Mouse (Mus musculus): ENCODE data around the gene Kcnk7. TPM values are rescaled to one million over a fixed set of nuclear protein-coding genes. Genes with fewer than 3 reads are reported as not detected.
A peak's percentile ranks its signal among the peaks of the same experiment; 100 is the strongest.

Gene Kcnk7
- total RNA-seq, 2 experiments from 2014 or later: not detected

DNA sequence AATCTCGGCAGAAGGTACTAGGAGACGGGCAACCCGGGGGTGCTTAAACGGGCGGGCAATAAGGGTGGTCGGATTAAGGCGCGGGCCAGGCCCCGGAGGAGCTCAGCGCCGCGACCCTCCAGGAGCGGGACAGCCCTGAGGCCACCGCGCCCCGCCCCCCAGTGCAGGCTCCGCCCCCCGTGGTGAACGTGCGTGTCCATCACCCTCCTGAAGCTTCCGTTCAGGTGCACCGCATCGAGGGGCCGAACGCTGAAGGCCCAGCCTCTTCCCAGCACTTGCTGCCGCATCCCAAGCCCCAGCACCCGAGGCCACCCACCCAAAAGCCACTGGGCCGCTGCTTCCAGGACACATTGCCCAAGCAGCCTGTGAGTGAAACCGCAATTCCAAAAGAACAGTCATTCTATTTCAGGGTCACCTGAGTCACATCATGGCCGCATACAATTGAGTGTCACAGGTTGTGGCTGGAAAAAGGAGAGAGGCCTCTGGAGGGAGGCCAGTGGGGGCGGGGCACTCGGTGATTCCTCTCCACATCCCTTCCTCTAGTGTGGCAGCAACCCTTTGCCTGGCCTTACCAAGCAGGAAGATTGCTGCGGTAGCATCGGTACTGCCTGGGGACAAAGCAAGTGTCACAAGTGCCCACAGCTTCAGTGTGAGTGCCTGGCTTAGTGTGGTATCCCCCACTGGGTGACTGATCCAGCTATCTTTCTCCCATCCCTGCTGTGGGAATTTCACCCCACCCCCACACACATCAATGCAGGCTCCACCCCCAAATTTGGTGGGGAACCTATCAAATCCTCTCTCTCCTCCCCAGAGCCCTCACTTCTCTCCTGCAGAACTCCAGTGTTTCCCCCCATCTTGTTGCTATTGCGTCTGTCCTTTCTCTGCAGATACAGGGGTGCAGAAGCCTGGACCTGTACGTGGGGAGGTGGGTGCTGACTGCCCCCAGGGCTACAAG, 41.9 kb downstream of the Kcnk7 start:
- no peak for DNase-seq (ENCODE audit: extremely low spot score in 1 of 2, low spot score in 1 of 2)

DNA sequence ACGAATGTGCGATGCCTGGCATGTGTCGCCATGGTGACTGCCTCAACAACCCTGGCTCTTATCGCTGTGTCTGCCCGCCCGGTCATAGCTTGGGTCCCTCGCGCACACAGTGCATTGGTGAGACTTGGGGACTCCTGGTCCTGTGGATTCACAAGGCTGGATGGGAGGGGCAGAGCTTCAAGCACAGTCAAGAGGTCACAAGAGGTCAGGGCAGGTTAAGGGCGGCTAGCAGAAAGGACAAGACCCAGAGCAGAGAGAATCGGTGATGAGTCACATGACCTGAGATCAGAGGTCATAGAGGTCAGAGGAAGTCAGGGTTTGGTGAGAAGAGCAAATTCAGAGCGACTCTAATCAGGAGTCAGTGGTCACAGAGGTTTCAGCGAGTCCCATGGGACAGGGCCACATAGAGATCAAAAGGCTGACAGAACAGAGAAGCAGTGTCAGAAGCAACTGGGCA, 42.8 kb downstream of the Kcnk7 start:
- DNase-seq (ENCODE audit: extremely low spot score in 1 of 2, low spot score in 1 of 2): no peak

DNA sequence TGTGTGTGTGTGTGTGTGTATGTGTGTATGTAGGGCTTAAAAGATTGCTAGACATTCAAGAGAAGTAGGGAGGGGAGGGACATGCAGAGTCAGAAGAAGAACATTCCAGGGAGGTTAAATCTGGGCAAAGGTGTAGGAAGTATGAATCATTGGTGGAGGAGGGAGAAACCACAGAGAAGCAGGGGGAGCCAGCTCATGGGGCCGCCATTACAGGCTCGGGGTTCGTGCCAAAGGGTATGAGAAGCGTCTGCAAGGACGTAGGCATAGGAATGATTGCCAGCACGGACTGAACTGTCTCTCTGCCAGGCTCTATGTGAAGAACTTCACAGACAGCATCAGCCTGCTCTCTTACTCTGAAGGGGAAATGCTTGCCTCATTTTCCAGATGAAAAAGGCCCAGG, 45.3 kb downstream of the Kcnk7 start:
- DNase-seq (ENCODE audit: extremely low spot score in 1 of 2, low spot score in 1 of 2): no peak

DNA sequence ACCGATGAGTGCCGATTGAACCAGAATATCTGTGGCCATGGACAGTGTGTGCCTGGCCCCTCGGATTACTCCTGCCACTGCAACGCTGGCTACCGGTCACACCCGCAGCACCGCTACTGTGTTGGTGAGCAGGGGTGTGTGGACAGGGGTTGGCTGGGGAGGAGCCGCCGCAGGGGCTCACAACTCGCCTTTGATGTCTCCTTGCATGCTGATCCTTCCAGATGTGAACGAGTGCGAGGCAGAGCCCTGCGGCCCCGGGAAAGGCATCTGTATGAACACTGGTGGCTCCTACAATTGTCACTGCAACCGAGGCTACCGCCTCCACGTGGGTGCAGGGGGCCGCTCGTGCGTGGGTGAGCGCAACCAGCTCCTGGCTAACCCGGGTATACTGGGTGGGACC, 46.8 kb downstream of the Kcnk7 start:
- DNase-seq (ENCODE audit: extremely low spot score in 1 of 2, low spot score in 1 of 2): no peak

DNA sequence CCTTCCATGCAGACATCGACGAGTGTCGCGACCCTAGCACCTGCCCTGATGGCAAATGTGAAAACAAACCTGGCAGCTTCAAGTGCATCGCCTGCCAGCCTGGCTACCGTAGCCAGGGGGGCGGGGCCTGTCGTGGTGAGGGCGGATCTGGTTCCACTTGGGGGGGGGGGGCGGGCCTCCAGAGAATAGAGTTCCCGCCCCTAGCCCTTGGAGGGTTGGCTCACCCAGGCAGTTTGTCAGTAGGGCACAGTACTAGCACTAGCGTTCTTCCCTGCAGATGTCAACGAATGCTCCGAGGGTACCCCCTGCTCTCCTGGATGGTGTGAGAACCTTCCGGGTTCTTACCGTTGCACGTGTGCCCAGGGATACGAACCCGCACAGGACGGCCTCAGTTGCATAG, 47.6 kb downstream of the Kcnk7 start:
- DNase-seq (ENCODE audit: extremely low spot score in 1 of 2, low spot score in 1 of 2): no peak

DNA sequence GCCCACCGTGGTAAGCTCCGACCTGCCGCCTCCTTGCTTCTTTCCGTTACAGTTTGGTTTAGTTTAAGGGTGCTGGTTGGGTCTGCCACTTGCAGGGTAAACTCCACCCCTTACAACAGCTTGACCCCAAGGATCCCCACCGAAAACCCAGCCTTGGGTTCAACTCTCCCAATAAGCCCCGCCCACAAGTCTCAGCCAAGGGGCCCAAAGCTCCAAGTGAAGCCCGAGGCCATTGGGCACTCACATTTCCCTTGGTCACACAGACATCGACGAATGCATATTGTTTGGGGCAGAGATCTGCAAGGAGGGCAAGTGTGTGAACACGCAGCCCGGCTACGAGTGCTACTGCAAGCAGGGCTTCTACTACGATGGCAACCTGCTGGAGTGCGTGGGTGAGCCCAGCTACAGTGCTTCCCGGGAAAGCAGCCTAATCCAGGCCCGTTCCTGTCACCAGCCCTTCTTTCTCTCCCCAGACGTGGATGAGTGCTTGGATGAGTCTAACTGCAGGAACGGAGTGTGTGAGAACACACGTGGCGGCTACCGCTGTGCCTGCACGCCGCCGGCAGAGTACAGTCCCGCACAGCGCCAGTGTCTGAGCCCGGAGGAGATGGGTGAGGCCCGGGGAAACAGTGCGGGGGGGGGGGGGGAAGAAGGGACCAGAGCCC, 52.3 kb downstream of the Kcnk7 start:
- peak; percentile 38 to 45 for DNase-seq (ENCODE audit: extremely low spot score in 1 of 2, low spot score in 1 of 2)

Small RNA genes lying within 50 kb of the gene (microRNA-seq; reads per million reads assigned to microRNA genes)
- gene Mir6987: 0.40 to 0.74 reads per million in 2 experiments

Other genes with a start within 250 kb of the Kcnk7 start
- gene Ccdc85b, start 246.5 kb upstream of the Kcnk7 start, total RNA-seq (2021): 10 to 100 TPM; 32.9 to 35.9 TPM
- gene Fibp, start 243.8 kb upstream of the Kcnk7 start, total RNA-seq (2021): 100 to 1,000 TPM in 1 of 2 experiments, 10 to 100 TPM in 1; 99.4 to 110 TPM
- gene Ctsw, start 235.9 kb upstream of the Kcnk7 start, total RNA-seq (2021): not detected
- gene Efemp2, start 230.4 kb upstream of the Kcnk7 start, total RNA-seq (2021): 10 to 100 TPM; 11.0 to 11.6 TPM
- gene Mus81, start 216.0 kb upstream of the Kcnk7 start, total RNA-seq (2021): 10 to 100 TPM; 33.2 to 38.2 TPM
- gene Cfl1, start 213.9 kb upstream of the Kcnk7 start, total RNA-seq (2021): 1,000 to 10,000 TPM; 1,427 to 1,527 TPM
- 1 to 10 TPM; 4.5 to 9.2 TPM for gene 1700020D05Rik, start 200.6 kb upstream of the Kcnk7 start, total RNA-seq (2021)
- 10 to 100 TPM; 78.0 to 86.5 TPM for gene Snx32, start 193.8 kb upstream of the Kcnk7 start, total RNA-seq (2021)
- not detected for gene Ovol1, start 143.7 kb upstream of the Kcnk7 start, total RNA-seq (2021)
- gene Ap5b1, start 136.3 kb upstream of the Kcnk7 start, total RNA-seq (2021): 1 to 10 TPM; 7.7 to 8.2 TPM
- gene Rnaseh2c, start 102.5 kb upstream of the Kcnk7 start, total RNA-seq (2021): 10 to 100 TPM; 67.6 to 85.2 TPM
- gene Kat5, start 94.1 kb upstream of the Kcnk7 start, total RNA-seq (2021): 10 to 100 TPM; 83.1 to 87.8 TPM
- 10 to 100 TPM; 20.6 to 22.0 TPM for gene Rela, start 66.9 kb upstream of the Kcnk7 start, total RNA-seq (2021)
- 10 to 100 TPM; 15.3 to 16.1 TPM for gene Sipa1, start 40.7 kb upstream of the Kcnk7 start, total RNA-seq (2021)
- gene Map3k11, start 15.6 kb upstream of the Kcnk7 start, total RNA-seq (2021): 10 to 100 TPM; 17.4 to 21.1 TPM
- 10 to 100 TPM; 59.8 to 73.9 TPM for gene Pcnx3, start 15.5 kb upstream of the Kcnk7 start, total RNA-seq (2021)
- 10 to 100 TPM; 14.6 to 17.2 TPM for gene Ehbp1l1, start 21.9 kb downstream of the Kcnk7 start, total RNA-seq (2021)
- gene Fam89b, start 25.3 kb downstream of the Kcnk7 start, total RNA-seq (2021): 10 to 100 TPM; 29.3 to 32.9 TPM
- gene Ltbp3, start 36.5 kb downstream of the Kcnk7 start, total RNA-seq (2021): 10 to 100 TPM; 23.8 to 26.8 TPM
- 10 to 100 TPM; 68.6 to 71.8 TPM for gene Scyl1, start 67.1 kb downstream of the Kcnk7 start, total RNA-seq (2021)
- gene Frmd8, start 170.9 kb downstream of the Kcnk7 start, total RNA-seq (2021): 10 to 100 TPM; 15.6 to 15.8 TPM
- 1 to 10 TPM; 3.1 to 3.4 TPM for gene Slc25a45, start 173.4 kb downstream of the Kcnk7 start, total RNA-seq (2021)
- gene Tigd3, start 189.8 kb downstream of the Kcnk7 start, total RNA-seq (2021): 1 to 10 TPM; 3.4 TPM
- gene Dpf2, start 208.6 kb downstream of the Kcnk7 start, total RNA-seq (2021): 10 to 100 TPM; 82.5 to 95.6 TPM
- 1 to 10 TPM; 6.3 to 6.4 TPM for gene Cdc42ep2, start 220.4 kb downstream of the Kcnk7 start, total RNA-seq (2021)

All from layer of hippocampus, postnatal 25 days (tissue).